In the genomic region with DNA sequence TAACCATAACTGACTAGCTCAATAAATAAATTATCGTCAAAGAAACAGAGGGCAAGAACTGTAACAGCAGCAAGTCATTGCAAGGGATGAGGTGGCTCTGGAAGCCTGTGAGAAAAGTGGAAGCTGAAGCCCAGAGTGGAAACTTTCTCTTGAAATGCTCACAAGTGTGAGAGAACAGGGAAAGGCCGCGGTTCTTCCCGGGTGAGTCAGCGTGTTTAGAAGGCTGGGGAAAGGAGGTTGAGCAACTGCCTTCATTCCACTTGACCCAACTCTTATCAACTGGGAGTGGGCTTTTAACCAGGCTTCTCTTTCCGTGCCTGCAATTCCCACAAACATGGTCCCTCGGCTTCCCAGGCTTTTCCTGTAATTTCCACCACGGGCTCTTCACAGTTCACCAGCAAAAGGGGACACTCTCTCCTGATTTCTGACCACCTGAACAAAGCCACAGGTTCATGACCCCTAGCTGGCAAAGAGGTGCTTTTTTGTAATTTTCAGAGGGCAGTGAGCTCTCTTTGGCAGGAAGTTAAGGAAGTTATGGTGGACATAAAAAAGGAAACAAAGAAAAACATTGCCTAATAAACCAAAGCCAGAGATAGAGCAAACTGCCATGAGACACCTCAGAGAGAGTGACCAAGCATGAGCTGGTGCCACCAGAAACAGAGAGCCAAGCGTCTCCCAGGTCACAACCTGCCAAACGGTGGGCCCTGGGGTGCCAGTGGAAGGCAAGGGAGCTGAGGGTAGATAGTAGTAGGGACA, we compare ENCODE assay signal across 10 mouse cellular contexts. TPM values are rescaled to one million over a fixed set of nuclear protein-coding genes. Genes with fewer than 3 reads are reported as not detected.
A peak's percentile ranks its signal among the peaks of the same experiment; 100 is the strongest.
DNase-seq lines count a peak whose midpoint lies in the region; ATAC-seq lines count a peak whose summit lies in the region.
"Had no signal": no experiment of that assay in that cellular context is flagged by ENCODE, and none has a peak within 500 bp of the region (broad histone marks: within the 10 kb centered on the region; RNA-seq: fewer than 3 reads in every experiment).

No protein-coding gene starts in this region.

- 41% methylated on average over 10 of the region's 10 CpGs for WGBS in heart, embryonic 11.5 days (ENCODE audit: insufficient replicate concordance)
- WGBS in liver, embryonic 11.5 days, result 49% methylated on average over 10 of the region's 10 CpGs
- WGBS in kidney, embryonic 14.5 days, result 77% methylated on average over 10 of the region's 10 CpGs

- no peak for ATAC-seq in heart, embryonic 11.5 days (replicated peaks; ENCODE audit: insufficient number of reproducible peaks, low FRiP score, low TSS enrichment)
- ATAC-seq in liver, embryonic 11.5 days (replicated peaks; ENCODE audit: low FRiP score), result no peak
- peak; percentile 38; the same call in 1 of the 2 replicates for ATAC-seq in monocyte, adult 5-6 weeks (replicated peaks; ENCODE audit: insufficient number of reproducible peaks, low FRiP score, low TSS enrichment, poor library complexity, severe bottlenecking)
- ATAC-seq in kidney, embryonic 14.5 days (ENCODE audit: low FRiP score, low TSS enrichment), result no peak

- H3K27me3 ChIP-seq in heart, embryonic 11.5 days (ENCODE audit: control insufficient read depth, insufficient read depth, low read length), result no peaks in the 10 kb centered on the region
- no peaks in the 10 kb centered on the region for H3K27me3 ChIP-seq in liver, embryonic 11.5 days (replicated peaks; ENCODE audit: control insufficient read depth, insufficient read depth, low read length)
- no peaks in the 10 kb centered on the region for H3K27me3 ChIP-seq in kidney, embryonic 14.5 days (ENCODE audit: control insufficient read depth, insufficient read depth, low read length)
- H3K27me3 ChIP-seq: neural tube, embryonic 12.5 days had no signal

- no peak overlapping the region for H3K9ac ChIP-seq in heart, embryonic 11.5 days (ENCODE audit: low read depth, low read length)
- no peak overlapping the region for H3K9ac ChIP-seq in liver, embryonic 11.5 days (ENCODE audit: low read depth, low read length)
- no peak overlapping the region for H3K9ac ChIP-seq in kidney, embryonic 14.5 days (ENCODE audit: low read depth, low read length)
- H3K9ac ChIP-seq: neural tube, embryonic 12.5 days had no signal

- H3K27ac ChIP-seq in heart, embryonic 11.5 days (ENCODE audit: low read depth, low read length), result no peak overlapping the region
- peak overlapping the region; percentile 25; the same call in 1 of the 2 replicates for H3K27ac ChIP-seq in liver, embryonic 11.5 days (ENCODE audit: low read depth, low read length)
- no peak overlapping the region for H3K27ac ChIP-seq in kidney, embryonic 14.5 days (ENCODE audit: low read depth, low read length)
- H3K27ac ChIP-seq: neural tube, embryonic 12.5 days had no signal

- H3K9me3 ChIP-seq in heart, embryonic 11.5 days (replicated peaks; ENCODE audit: control insufficient read depth, low read length), result no peaks in the 10 kb centered on the region
- no peaks in the 10 kb centered on the region for H3K9me3 ChIP-seq in liver, embryonic 11.5 days (ENCODE audit: control insufficient read depth, low read length)
- no peaks in the 10 kb centered on the region for H3K9me3 ChIP-seq in kidney, embryonic 14.5 days (ENCODE audit: control insufficient read depth, low read length)
- H3K9me3 ChIP-seq: neural tube, embryonic 12.5 days had no signal

- H3K4me1 ChIP-seq in heart, embryonic 11.5 days (ENCODE audit: control insufficient read depth, insufficient read depth, low read length), result peaks cover 7% of the 10 kb centered on the region; the same call in 1 of the 2 replicates
- no peaks in the 10 kb centered on the region for H3K4me1 ChIP-seq in liver, embryonic 11.5 days (replicated peaks; ENCODE audit: control insufficient read depth, insufficient read depth, low read length)
- no peaks in the 10 kb centered on the region for H3K4me1 ChIP-seq in kidney, embryonic 14.5 days (ENCODE audit: control insufficient read depth, insufficient read depth, low read length)

- no peak overlapping the region for H3K4me3 ChIP-seq in heart, embryonic 11.5 days (ENCODE audit: low read depth, low read length)
- H3K4me3 ChIP-seq in liver, embryonic 11.5 days (ENCODE audit: low read depth, low read length), result no peak overlapping the region
- H3K4me3 ChIP-seq in kidney, embryonic 14.5 days (ENCODE audit: low read length), result no peak overlapping the region
- H3K4me3 ChIP-seq: erythroblast, embryonic 14.5 days; neural tube, embryonic 12.5 days had no signal

- no peak overlapping the region for H3K4me2 ChIP-seq in heart, embryonic 11.5 days
- H3K4me2 ChIP-seq in liver, embryonic 11.5 days, result no peak overlapping the region
- H3K4me2 ChIP-seq in kidney, embryonic 14.5 days (replicated peaks; ENCODE audit: low read depth, low read length), result no peak overlapping the region
- H3K4me2 ChIP-seq: neural tube, embryonic 12.5 days had no signal

- DNase-seq in heart, adult 11 months, result peak; percentile 98
- peak; percentile 94 for DNase-seq in fibroblast of lung, adult 2 months (ENCODE audit: low read depth)
- no peak for DNase-seq in liver, embryonic 11.5 days (ENCODE audit: low spot score)
- DNase-seq in MN1 (ENCODE audit: low spot score), result no peak
- DNase-seq in kidney, adult 8-10 months, result no peak

- no peaks in the 10 kb centered on the region for H3K36me3 ChIP-seq in heart, embryonic 11.5 days (ENCODE audit: control insufficient read depth, insufficient read depth, low read length)
- H3K36me3 ChIP-seq in liver, embryonic 11.5 days (ENCODE audit: control insufficient read depth, insufficient read depth, low read length), result no peaks in the 10 kb centered on the region
- no peaks in the 10 kb centered on the region for H3K36me3 ChIP-seq in kidney, embryonic 14.5 days (ENCODE audit: control insufficient read depth, insufficient read depth, low read length)
- H3K36me3 ChIP-seq: neural tube, embryonic 12.5 days had no signal

RNA-seq across cellular contexts. Expression of a gene that starts 17.6 kb away (rescaled TPM):
- polyA plus RNA-seq in heart, embryonic 11.5 days (2014; fragmentation: Nextera tagmentation; extraction: Ambion mirVana), result 2.3 and 3.2 TPM in 2 replicates
- polyA plus RNA-seq in liver, embryonic 11.5 days (2014; fragmentation: Nextera tagmentation; extraction: Ambion mirVana), result 2.1 and 2.9 TPM in 2 replicates
- 63.0 to 110 TPM (median 64.7 TPM) in 3 replicates for total RNA-seq in monocyte, adult 5-6 weeks (2017)
- polyA plus RNA-seq in kidney, embryonic 14.5 days (2014; fragmentation: Nextera tagmentation; extraction: Ambion mirVana), result 1.8 and 3.6 TPM in 2 replicates

RNA-seq across cellular contexts. Expression of a gene that starts 37.9 kb away (rescaled TPM):
- 6.0 and 6.3 TPM in 2 replicates for polyA plus RNA-seq in heart, embryonic 11.5 days (2014; fragmentation: Nextera tagmentation; extraction: Ambion mirVana)
- polyA plus RNA-seq in liver, embryonic 11.5 days (2014; fragmentation: Nextera tagmentation; extraction: Ambion mirVana), result 11.8 TPM in 2 replicates
- 65.5 to 105 TPM (median 85.7 TPM) in 3 replicates for total RNA-seq in monocyte, adult 5-6 weeks (2017)
- polyA plus RNA-seq in kidney, embryonic 14.5 days (2014; fragmentation: Nextera tagmentation; extraction: Ambion mirVana), result 8.9 and 10.8 TPM in 2 replicates

Comparison
In these comparisons a context has a peak if more than half of its experiments do, and no peak if none do; other contexts are left out.
1. DNase-seq: peak in heart, adult 11 months (single experiment) and fibroblast of lung, adult 2 months (single experiment); none in liver, embryonic 11.5 days (single experiment), MN1 (single experiment) and kidney, adult 8-10 months (0 of 2).